In genomic region chr16:18172266-18172855, GRCm38 (mm10) we compare ENCODE assay signal across 9 mouse cellular contexts. TPM values are rescaled to one million over a fixed set of nuclear protein-coding genes. Genes with fewer than 3 reads are reported as not detected.
DNase-seq lines count a peak whose midpoint lies in the region; ATAC-seq lines count a peak whose summit lies in the region.
"Had no signal": no experiment of that assay in that cellular context is flagged by ENCODE, and none has a peak within 500 bp of the region (broad histone marks: within the 10 kb centered on the region; RNA-seq: fewer than 3 reads in every experiment).

No protein-coding gene starts in this region.

- H3K4me1 ChIP-seq in midbrain, embryonic 10.5 days: peaks cover 29% of the 10 kb centered on the region
- H3K4me1 ChIP-seq in midbrain, embryonic 15.5 days: peaks cover 13% of the 10 kb centered on the region
- peaks cover 5% of the 10 kb centered on the region; the same call in 1 of the 2 replicates for H3K4me1 ChIP-seq in liver, embryonic 11.5 days (replicated peaks; ENCODE audit: control insufficient read depth, insufficient read depth, low read length)
- H3K4me1 ChIP-seq in neural tube, embryonic 14.5 days (ENCODE audit: control insufficient read depth, insufficient read depth, low read length): peaks cover 3% of the 10 kb centered on the region; the same call in 1 of the 2 replicates

- WGBS in midbrain, embryonic 10.5 days: 11% methylated on average over 7 of the region's 7 CpGs
- WGBS in midbrain, embryonic 15.5 days: 7% methylated on average over 7 of the region's 7 CpGs
- WGBS in liver, embryonic 11.5 days: 10% methylated on average over 7 of the region's 7 CpGs
- 13% methylated on average over 7 of the region's 7 CpGs for WGBS in neural tube, embryonic 14.5 days

- H3K36me3 ChIP-seq in midbrain, embryonic 10.5 days: no peaks in the 10 kb centered on the region
- H3K36me3 ChIP-seq in midbrain, embryonic 15.5 days (replicated peaks): no peaks in the 10 kb centered on the region
- H3K36me3 ChIP-seq in liver, embryonic 11.5 days (ENCODE audit: control insufficient read depth, insufficient read depth, low read length): no peaks in the 10 kb centered on the region
- no peaks in the 10 kb centered on the region for H3K36me3 ChIP-seq in neural tube, embryonic 14.5 days (ENCODE audit: control insufficient read depth, insufficient read depth, low read length)

- peaks cover 25% of the 10 kb centered on the region for H3K27me3 ChIP-seq in midbrain, embryonic 10.5 days (ENCODE audit: low read depth, poor library complexity, severe bottlenecking)
- no peaks in the 10 kb centered on the region for H3K27me3 ChIP-seq in midbrain, embryonic 15.5 days (replicated peaks)
- H3K27me3 ChIP-seq in liver, embryonic 11.5 days (replicated peaks; ENCODE audit: control insufficient read depth, insufficient read depth, low read length): no peaks in the 10 kb centered on the region
- no peaks in the 10 kb centered on the region for H3K27me3 ChIP-seq in neural tube, embryonic 14.5 days (ENCODE audit: control insufficient read depth, insufficient read depth, low read length)

- peak; percentile 80 for DNase-seq in midbrain, embryonic 10.5 days (ENCODE audit: low spot score)
- DNase-seq in cerebellum, adult 9-10 months: peak; percentile 89
- peak; percentile 71 for DNase-seq in gastrocnemius, adult 18-20 months (ENCODE audit: low spot score)
- DNase-seq in kidney, adult 8-10 months: peak; percentile 47 to 78
- peak; percentile 68 for DNase-seq in liver, embryonic 11.5 days (ENCODE audit: low spot score)
- peak; percentile 31 for DNase-seq in testis, postnatal 14 days (ENCODE audit: low spot score)

- no peak overlapping the region for H3K27ac ChIP-seq in midbrain, embryonic 10.5 days (replicated peaks)
- H3K27ac ChIP-seq in midbrain, embryonic 15.5 days: no peak overlapping the region
- H3K27ac ChIP-seq in liver, embryonic 11.5 days (ENCODE audit: low read depth, low read length): no peak overlapping the region
- H3K27ac ChIP-seq in neural tube, embryonic 14.5 days (ENCODE audit: low read depth, low read length): no peak overlapping the region

- H3K9me3 ChIP-seq in midbrain, embryonic 10.5 days (replicated peaks): no peaks in the 10 kb centered on the region
- H3K9me3 ChIP-seq in midbrain, embryonic 15.5 days: no peaks in the 10 kb centered on the region
- H3K9me3 ChIP-seq in liver, embryonic 11.5 days (ENCODE audit: control insufficient read depth, low read length): no peaks in the 10 kb centered on the region
- no peaks in the 10 kb centered on the region for H3K9me3 ChIP-seq in neural tube, embryonic 14.5 days (ENCODE audit: control insufficient read depth, low read length)

- no peak overlapping the region for H3K9ac ChIP-seq in midbrain, embryonic 15.5 days
- H3K9ac ChIP-seq in liver, embryonic 11.5 days (ENCODE audit: low read depth, low read length): no peak overlapping the region
- H3K9ac ChIP-seq in neural tube, embryonic 14.5 days (replicated peaks; ENCODE audit: low read depth, low read length): no peak overlapping the region

- H3K4me2 ChIP-seq in midbrain, embryonic 15.5 days: no peak overlapping the region
- no peak overlapping the region for H3K4me2 ChIP-seq in liver, embryonic 11.5 days
- no peak overlapping the region for H3K4me2 ChIP-seq in neural tube, embryonic 14.5 days (ENCODE audit: low read depth, low read length)

- no peak for ATAC-seq in midbrain, embryonic 15.5 days (replicated peaks)
- no peak for ATAC-seq in liver, embryonic 11.5 days (replicated peaks; ENCODE audit: low FRiP score)
- ATAC-seq in neural tube, embryonic 14.5 days (ENCODE audit: low read depth): peak; percentile 12; the same call in 1 of the 2 replicates

- no peak overlapping the region for H3K4me3 ChIP-seq in midbrain, embryonic 10.5 days
- no peak overlapping the region for H3K4me3 ChIP-seq in midbrain, embryonic 15.5 days
- no peak overlapping the region for H3K4me3 ChIP-seq in liver, embryonic 11.5 days (ENCODE audit: low read depth, low read length)
- no peak overlapping the region for H3K4me3 ChIP-seq in neural tube, embryonic 14.5 days (ENCODE audit: low read depth, low read length)
- H3K4me3 ChIP-seq: myocyte had no signal

RNA-seq across cellular contexts. Expression of gene Rtn4r, which starts 44.9 kb away (rescaled TPM):
- polyA plus RNA-seq in midbrain, embryonic 10.5 days (2016; fragmentation: Nextera tagmentation; extraction: Ambion mirVana): 1.8 and 2.2 TPM in 2 replicates
- polyA plus RNA-seq in midbrain, embryonic 15.5 days (2015; fragmentation: Nextera tagmentation; extraction: Ambion mirVana): 25.0 and 27.2 TPM in 2 replicates
- under 1 TPM in 1 of 2 experiments, not detected in 1; 0.11 TPM for total RNA-seq in gastrocnemius, adult 18-20 months (2021)
- 0.96 and 1.1 TPM in 2 replicates for polyA plus RNA-seq in liver, embryonic 11.5 days (2014; fragmentation: Nextera tagmentation; extraction: Ambion mirVana)
- polyA plus RNA-seq in neural tube, embryonic 14.5 days (2014; fragmentation: Nextera tagmentation; extraction: Ambion mirVana): 27.4 and 36.4 TPM in 2 replicates

RNA-seq across cellular contexts. Expression of gene Ccdc188, which starts 45.3 kb away (rescaled TPM):
- not detected in 2 replicates for polyA plus RNA-seq in midbrain, embryonic 10.5 days (2016; fragmentation: Nextera tagmentation; extraction: Ambion mirVana)
- 0.14 TPM in 1 of 2 replicates, not detected in the other for polyA plus RNA-seq in midbrain, embryonic 15.5 days (2015; fragmentation: Nextera tagmentation; extraction: Ambion mirVana)
- total RNA-seq in gastrocnemius, adult 18-20 months (2021): not detected
- polyA plus RNA-seq in liver, embryonic 11.5 days (2014; fragmentation: Nextera tagmentation; extraction: Ambion mirVana): not detected in 2 replicates
- polyA plus RNA-seq in neural tube, embryonic 14.5 days (2014; fragmentation: Nextera tagmentation; extraction: Ambion mirVana): not detected in 2 replicates
- polyA plus RNA-seq: myocyte had no signal

Comparison
In these comparisons a context has a peak if more than half of its experiments do, and no peak if none do; other contexts are left out.
1. DNase-seq: peak in every context shown above with its lines; median percentile 89 in cerebellum, adult 9-10 months; 80 in midbrain, embryonic 10.5 days; 71 in gastrocnemius, adult 18-20 months; 68 in liver, embryonic 11.5 days; 62 in kidney, adult 8-10 months; 31 in testis, postnatal 14 days.